Mouse (Mus musculus) G1E (cell line): ENCODE measurements around the gene F7. TPM values are rescaled to one million over a fixed set of nuclear protein-coding genes. Genes with fewer than 3 reads are reported as not detected.

Experiments used
- ATAC-seq: 2 replicates; pipeline ENCODE4 v1.8.0; 2016; ENCODE audit warnings: mild to moderate bottlenecking; ENCODE audit not compliant: insufficient number of reproducible peaks, poor library complexity, low FRiP score, severe bottlenecking; ENCODE audit errors: extremely low read depth
- DNase-seq: peaks from one replicate; pipeline ENCODE4 v3.0.0; 2012; ENCODE audit warnings: low spot score
- H3K27me3 ChIP-seq: 2 replicates; pipeline ENCODE4 v1.6.1; 2012; ENCODE audit warnings: mild to moderate bottlenecking, low read length, inconsistent platforms; ENCODE audit not compliant: insufficient read depth
- H3K36me3 ChIP-seq: replicated peaks from 2 replicates; pipeline ENCODE3; 2012; ENCODE audit warnings: mild to moderate bottlenecking, inconsistent platforms
- H3K4me1 ChIP-seq: 2 replicates; pipeline ENCODE4 v1.6.1; 2012; ENCODE audit warnings: low read depth, low read length, inconsistent platforms, mixed read lengths; ENCODE audit not compliant: insufficient read depth
- H3K4me3 ChIP-seq: 2 replicates; pipeline ENCODE4 v1.5.1; 2012; ENCODE audit warnings: low read depth, mild to moderate bottlenecking, inconsistent platforms, low read length, moderate library complexity, mixed read lengths
- H3K9me3 ChIP-seq: replicated peaks from 2 replicates; pipeline ENCODE4 v1.6.1; 2012; ENCODE audit warnings: inconsistent platforms
- CTCF ChIP-seq: IDR thresholded peaks from 2 replicates; pipeline ENCODE4 v1.5.1; 2012; ENCODE audit warnings: low read depth, low read length, inconsistent platforms, mixed read lengths
- GATA1 ChIP-seq: IDR thresholded peaks from 2 replicates; pipeline ENCODE4 v1.6.1; 2012; ENCODE audit warnings: borderline replicate concordance, low read length, inconsistent platforms, mixed read lengths
- GATA2 ChIP-seq: IDR thresholded peaks from 2 replicates; pipeline ENCODE4 v1.6.1; 2012; ENCODE audit warnings: low read depth, low read length, inconsistent platforms, borderline replicate concordance
- POLR2AphosphoS5 ChIP-seq: IDR thresholded peaks from 2 replicates; pipeline ENCODE4 v1.6.1; 2012; ENCODE audit warnings: low read depth, low read length, inconsistent platforms; ENCODE audit not compliant: insufficient replicate concordance
- TAL1 ChIP-seq: conservative IDR thresholded peaks from 2 replicates; pipeline ENCODE4 v1.6.1; 2012; ENCODE audit warnings: low read depth, low read length, inconsistent platforms, mixed read lengths
- polyA plus RNA-seq: library from polyadenylated mRNA; stranded (reverse); fragments of >175 nt; gene quantifications from 2 replicates; pipeline ENCODE4 v1.2.3, GENCODE M21; 2012
- total RNA-seq, 2 experiments: library from RNA; stranded (forward) in 1 of 2; stranded (reverse) in 1 of 2; fragments of 200-1000 nt in 1 of 2; fragments of >200 nt in 1 of 2; fragmentation: Nextera tagmentation in 1 of 2; gene quantifications; 2 replicates each; pipeline ENCODE4 v1.2.3; 2014 to 2017

F7 gene
- total and polyA plus RNA-seq, 3 experiments: 0.05 TPM; not detected in 2

- Histone ChIP-seq H3K4me3 (no peak overlapping the region), H3K9me3 (no peaks in the 10 kb centered on the region), H3K27me3 (peaks cover 28% of the 10 kb centered on the region), H3K36me3 (no peaks in the 10 kb centered on the region), H3K4me1 (0 out of 2 replicates have a peak, but pooled peaks cover 3% of the 10 kb centered on the region)
- no peak for ATAC-seq
- no peak for TF ChIP-seq GATA1
- TF ChIP-seq POLR2AphosphoS5: no peak
- TF ChIP-seq TAL1: no peak
- TF ChIP-seq GATA2: no peak
- TF ChIP-seq CTCF: no peak
- no peak for DNase-seq
Observed at GRCm38 (mm10) chr8:13039054-13039453, 13.2 kb downstream of the F7 start.

- H3K36me3 ChIP-seq: no peaks in the 10 kb centered on the region
- no peak overlapping the region for H3K4me3 ChIP-seq
- TF ChIP-seq GATA2 (no peak), CTCF (no peak), GATA1 (no peak), TAL1 (no peak), POLR2AphosphoS5 (no peak)
- ATAC-seq (no peak), DNase-seq (no peak)
- peaks cover 24% of the 10 kb centered on the region for H3K27me3 ChIP-seq
- no peaks in the 10 kb centered on the region for H3K9me3 ChIP-seq
- 0 out of 2 replicates have a peak, but pooled peaks cover 2% of the 10 kb centered on the region for H3K4me1 ChIP-seq
Observed at GRCm38 (mm10) chr8:13041459-13041858, 15.6 kb downstream of the F7 start.

- ATAC-seq (no peak), DNase-seq (no peak)
- peaks cover 23% of the 10 kb centered on the region for H3K27me3 ChIP-seq
- TF ChIP-seq CTCF (no peak), GATA1 (no peak), GATA2 (no peak), TAL1 (no peak), POLR2AphosphoS5 (no peak)
- no peaks in the 10 kb centered on the region for H3K4me1 ChIP-seq
- no peaks in the 10 kb centered on the region for H3K9me3 ChIP-seq
- H3K36me3 ChIP-seq: no peaks in the 10 kb centered on the region
- H3K4me3 ChIP-seq: no peak overlapping the region
Observed at GRCm38 (mm10) chr8:13047652-13048051, 21.8 kb downstream of the F7 start.

GRCm38 (mm10) chr8:13050550-13050949, 24.7 kb downstream of the F7 start:
- no peak for TF ChIP-seq GATA2
- no peak for TF ChIP-seq CTCF
- no peak for TF ChIP-seq GATA1
- TF ChIP-seq POLR2AphosphoS5: no peak
- no peak for TF ChIP-seq TAL1
- ATAC-seq: no peak
- no peak overlapping the region for H3K4me3 ChIP-seq
- no peak for DNase-seq
- no peaks in the 10 kb centered on the region for H3K9me3 ChIP-seq
- no peaks in the 10 kb centered on the region for H3K4me1 ChIP-seq
- H3K36me3 ChIP-seq: no peaks in the 10 kb centered on the region
- H3K27me3 ChIP-seq: peaks cover 34% of the 10 kb centered on the region

DNA sequence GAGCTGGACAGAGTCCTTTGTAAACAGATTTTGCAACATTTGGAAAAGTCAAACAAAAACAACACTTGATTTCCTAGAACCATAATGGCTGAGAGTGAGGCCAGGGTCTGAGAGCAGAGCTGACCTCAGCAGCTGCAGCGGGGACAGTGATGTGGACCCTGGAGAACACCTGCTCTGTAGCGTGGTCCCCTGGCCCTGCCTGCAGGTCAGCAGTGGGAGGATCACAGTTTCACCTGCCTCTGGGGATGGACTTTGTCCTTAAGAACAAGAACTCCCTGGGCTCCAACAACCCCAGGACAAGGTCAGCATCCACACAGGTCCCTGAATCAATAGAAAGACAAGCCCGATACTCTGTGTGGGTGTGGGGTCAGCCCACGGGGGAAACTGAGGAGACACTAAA, 31.5 kb downstream of the F7 start:
- H3K9me3 ChIP-seq: no peaks in the 10 kb centered on the region
- DNase-seq (no peak), ATAC-seq (no peak)
- H3K36me3 ChIP-seq: no peaks in the 10 kb centered on the region
- H3K4me1 ChIP-seq: no peaks in the 10 kb centered on the region
- TF ChIP-seq POLR2AphosphoS5 (no peak), GATA2 (no peak), GATA1 (no peak), TAL1 (no peak), CTCF (no peak)
- peaks cover 51% of the 10 kb centered on the region for H3K27me3 ChIP-seq
- no peak overlapping the region for H3K4me3 ChIP-seq

GRCm38 (mm10) chr8:13060441-13061150, 34.8 kb downstream of the F7 start, which contains the start of gene Proz:
TSS of gene Proz (plus strand) at chr8:13060914.
- H3K9me3 ChIP-seq: no peaks in the 10 kb centered on the region
- peaks cover 50% of the 10 kb centered on the region for H3K27me3 ChIP-seq
- no peak for TF ChIP-seq TAL1
- TF ChIP-seq GATA2: no peak
- no peak for TF ChIP-seq POLR2AphosphoS5
- no peak for TF ChIP-seq GATA1
- no peak for TF ChIP-seq CTCF
- ATAC-seq (no peak), DNase-seq (no peak)
- H3K4me3 ChIP-seq: no peak within 1 kb of the TSS
- no peaks in the 10 kb centered on the region; the same call in 1 of the 2 replicates for H3K4me1 ChIP-seq
- H3K36me3 ChIP-seq: no peaks in the 10 kb centered on the region

- ATAC-seq (no peak), DNase-seq (no peak)
- H3K4me3 ChIP-seq: no peak overlapping the region
- H3K9me3 ChIP-seq: no peaks in the 10 kb centered on the region
- no peaks in the 10 kb centered on the region; the same call in 1 of the 2 replicates for H3K4me1 ChIP-seq
- H3K27me3 ChIP-seq: peaks cover 41% of the 10 kb centered on the region
- TF ChIP-seq CTCF: no peak
- no peak for TF ChIP-seq GATA1
- H3K36me3 ChIP-seq: no peaks in the 10 kb centered on the region
Observed at GRCm38 (mm10) chr8:13063112-13063511, 37.3 kb downstream of the F7 start.
